Mouse (Mus musculus): ENCODE data around the gene Tcf7.
A peak's percentile ranks its signal among the peaks of the same experiment; 100 is the strongest.

- TF ChIP-seq CTCF (conservative IDR thresholded peaks at IDR 0.05; ENCODE audit: low read length) (peak; percentile 37), NANOG (IDR thresholded peaks at IDR 0.05; ENCODE audit: borderline replicate concordance, low read length) (no peak)
Observed at GRCm38 (mm10) chr11:52314102-52314793, 31.4 kb upstream of the Tcf7 start.
